Mouse (Mus musculus): ENCODE measurements at regions not wholly inside any gene's neighbourhood (a gene's known extent, or its start where the extent isn't known, plus 50 kb on each side); places are given as distances from the start of the nearest gene placed in this dataset.

GRCm38 (mm10) chr1:90288892-90289731, 85.3 kb downstream of the Ackr3 start:
- no peak for DNase-seq (ENCODE audit: low spot score in 2 of 2)

- no peak for DNase-seq (ENCODE audit: low spot score in 2 of 2)
Measured at GRCm38 (mm10) chr1:90289732-90290215, 86.0 kb downstream of the Ackr3 start.

- DNase-seq (ENCODE audit: low spot score in 2 of 2), result no peak
Measured at GRCm38 (mm10) chr1:90290428-90291197, 86.8 kb downstream of the Ackr3 start.

- DNase-seq (ENCODE audit: low spot score in 2 of 2), result no peak
Measured at GRCm38 (mm10) chr1:90291256-90291655, 87.5 kb downstream of the Ackr3 start.

- no peak for DNase-seq (ENCODE audit: low spot score in 2 of 2)
Measured at GRCm38 (mm10) chr1:90297751-90298150, 94.0 kb downstream of the Ackr3 start.

- DNase-seq (ENCODE audit: low spot score in 2 of 2), result no peak
Measured at GRCm38 (mm10) chr1:90300229-90300628, 96.4 kb downstream of the Ackr3 start.

- DNase-seq (ENCODE audit: low spot score in 2 of 2), result no peak
Measured at GRCm38 (mm10) chr1:90304331-90304730, 100.6 kb downstream of the Ackr3 start.

GRCm38 (mm10) chr1:90311016-90311415, 107.2 kb downstream of the Ackr3 start:
- DNase-seq (ENCODE audit: low spot score in 2 of 2), result no peak

GRCm38 (mm10) chr1:90311649-90312442, 108.1 kb downstream of the Ackr3 start:
- no peak for DNase-seq (ENCODE audit: low spot score in 2 of 2)

- DNase-seq (ENCODE audit: low spot score in 2 of 2), result no peak
Measured at GRCm38 (mm10) chr1:90313750-90314359, 110.1 kb downstream of the Ackr3 start.

GRCm38 (mm10) chr1:90317902-90318301, 114.1 kb downstream of the Ackr3 start:
- DNase-seq (ENCODE audit: low spot score in 2 of 2), result no peak

GRCm38 (mm10) chr1:90318502-90318901, 114.7 kb downstream of the Ackr3 start:
- no peak for DNase-seq (ENCODE audit: low spot score in 2 of 2)

GRCm38 (mm10) chr1:90320518-90320917, 116.7 kb downstream of the Ackr3 start:
- DNase-seq (ENCODE audit: low spot score in 2 of 2), result no peak

- DNase-seq (ENCODE audit: low spot score in 2 of 2), result no peak
Measured at GRCm38 (mm10) chr1:90321501-90321900, 117.7 kb downstream of the Ackr3 start.

- no peak for DNase-seq (ENCODE audit: low spot score in 2 of 2)
Measured at GRCm38 (mm10) chr1:90327237-90327636, 123.5 kb downstream of the Ackr3 start.

GRCm38 (mm10) chr1:90332531-90332930, 128.8 kb downstream of the Ackr3 start:
- DNase-seq (ENCODE audit: low spot score in 2 of 2), result no peak

- no peak for DNase-seq (ENCODE audit: low spot score in 2 of 2)
Measured at GRCm38 (mm10) chr1:90333676-90334430, 130.1 kb downstream of the Ackr3 start.

- DNase-seq (ENCODE audit: low spot score in 2 of 2), result peak; percentile 8 to 15
Measured at GRCm38 (mm10) chr1:90335001-90335747, 131.4 kb downstream of the Ackr3 start.

- no peak for DNase-seq (ENCODE audit: low spot score in 2 of 2)
Measured at GRCm38 (mm10) chr1:90337876-90338316, 134.1 kb downstream of the Ackr3 start.

- no peak for DNase-seq (ENCODE audit: low spot score in 2 of 2)
Measured at GRCm38 (mm10) chr1:90342346-90342745, 138.6 kb downstream of the Ackr3 start.
